Mouse (Mus musculus): ENCODE data around the gene Cnn2.
"Not testable (repeated sequence)": the region's sequence is repeated elsewhere in the genome, so short reads cannot be mapped to it uniquely, and the experiment has no call there.

Gene Cnn2

GRCm38 (mm10) chr10:80036832-80037231, 48.4 kb downstream of the Cnn2 start:
- DNase-seq (ENCODE audit: low spot score): peak; percentile 75

GRCm38 (mm10) chr10:80039559-80039979, 51.2 kb downstream of the Cnn2 start, which contains the start of gene Polr2e:
TSS of gene Polr2e (minus strand) at chr10:80039795.
- DNase-seq (ENCODE audit: low spot score): peak; percentile 100

GRCm38 (mm10) chr10:80041409-80042060, 53.2 kb downstream of the Cnn2 start:
- DNase-seq (ENCODE audit: low spot score): not testable (repeated sequence)

- no peak for DNase-seq (ENCODE audit: low spot score)
Measured at GRCm38 (mm10) chr10:80044087-80044486, 55.7 kb downstream of the Cnn2 start.

GRCm38 (mm10) chr10:80045364-80045763, 57.0 kb downstream of the Cnn2 start:
- not testable (repeated sequence) for DNase-seq (ENCODE audit: low spot score)

All from MN1 (cell line).